Mouse (Mus musculus) layer of hippocampus, adult 9-11 months (tissue): ENCODE results near the gene Rpl36a.
"Not testable (repeated sequence)": the region's sequence is repeated elsewhere in the genome, so short reads cannot be mapped to it uniquely, and the experiment has no call there.

Experiments
- DNase-seq: peaks from one replicate; pipeline ENCODE4 v3.0.0; 2022

The Rpl36a gene

DNA sequence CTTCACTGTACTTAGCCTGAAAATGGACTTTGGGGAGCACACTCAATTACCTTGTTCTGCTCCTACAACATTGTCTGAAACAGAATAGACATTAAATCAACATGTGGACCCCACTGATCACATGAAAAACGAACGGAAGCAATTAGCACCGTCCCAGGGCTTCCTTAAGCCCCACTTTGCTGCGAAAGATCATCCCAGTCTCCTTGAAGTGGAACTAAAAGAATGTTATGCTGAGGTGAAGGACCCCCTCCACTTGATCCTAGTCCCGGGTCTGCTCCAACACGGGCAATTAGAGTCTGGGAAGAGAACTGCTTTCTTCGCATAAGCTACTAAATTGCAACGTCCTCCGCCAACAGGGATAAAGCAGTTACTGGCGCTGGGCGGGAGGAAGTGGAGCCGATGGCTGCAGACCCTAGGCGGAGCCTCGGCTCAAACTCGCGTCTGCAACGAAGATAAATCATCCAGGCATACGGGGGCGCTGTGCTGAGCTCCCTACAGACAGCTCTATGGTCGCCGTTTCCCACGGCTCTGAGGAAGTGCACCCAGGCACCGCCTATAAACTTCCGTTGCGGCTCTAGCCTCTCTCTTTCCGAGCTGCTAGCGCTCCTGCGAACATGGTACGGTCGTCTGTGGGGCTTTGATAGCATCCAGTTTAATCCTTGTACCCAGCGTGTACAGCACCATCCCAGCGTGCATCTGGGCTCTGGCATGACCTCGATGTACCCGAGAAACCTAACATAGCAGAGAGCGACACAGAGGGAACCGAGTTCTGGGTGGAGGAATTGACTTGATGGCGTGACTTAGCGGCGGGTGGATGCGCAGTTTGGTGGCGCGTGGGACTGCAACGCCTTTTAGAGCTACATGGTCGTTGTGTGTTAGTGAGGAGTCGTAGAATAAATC is at the start of gene Rpl36a:
Rpl36a (plus strand) TSS at position 552 of the 900 bp plus-strand sequence.
- peak; percentile 92 for DNase-seq

DNA sequence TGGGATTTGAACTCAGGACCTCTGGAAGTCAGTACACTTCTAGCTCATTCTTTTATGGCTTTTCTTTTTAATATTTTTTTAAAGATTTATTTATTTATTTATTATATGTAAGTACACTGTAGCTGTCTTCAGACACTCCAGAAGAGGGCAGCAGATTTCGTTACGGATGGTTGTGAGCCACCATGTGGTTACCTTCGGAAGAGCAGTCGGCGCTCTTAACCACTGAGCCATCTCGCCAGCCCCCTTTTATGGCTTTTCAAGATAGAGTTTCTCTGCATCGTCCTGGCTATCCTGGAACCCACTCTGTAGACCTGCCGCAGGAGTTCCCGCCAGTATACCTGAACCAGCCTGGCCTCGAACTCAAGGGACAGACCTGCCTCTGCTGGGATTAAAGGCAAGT is 45.7 kb upstream of the Rpl36a start:
- DNase-seq, result not testable (repeated sequence)

DNA sequence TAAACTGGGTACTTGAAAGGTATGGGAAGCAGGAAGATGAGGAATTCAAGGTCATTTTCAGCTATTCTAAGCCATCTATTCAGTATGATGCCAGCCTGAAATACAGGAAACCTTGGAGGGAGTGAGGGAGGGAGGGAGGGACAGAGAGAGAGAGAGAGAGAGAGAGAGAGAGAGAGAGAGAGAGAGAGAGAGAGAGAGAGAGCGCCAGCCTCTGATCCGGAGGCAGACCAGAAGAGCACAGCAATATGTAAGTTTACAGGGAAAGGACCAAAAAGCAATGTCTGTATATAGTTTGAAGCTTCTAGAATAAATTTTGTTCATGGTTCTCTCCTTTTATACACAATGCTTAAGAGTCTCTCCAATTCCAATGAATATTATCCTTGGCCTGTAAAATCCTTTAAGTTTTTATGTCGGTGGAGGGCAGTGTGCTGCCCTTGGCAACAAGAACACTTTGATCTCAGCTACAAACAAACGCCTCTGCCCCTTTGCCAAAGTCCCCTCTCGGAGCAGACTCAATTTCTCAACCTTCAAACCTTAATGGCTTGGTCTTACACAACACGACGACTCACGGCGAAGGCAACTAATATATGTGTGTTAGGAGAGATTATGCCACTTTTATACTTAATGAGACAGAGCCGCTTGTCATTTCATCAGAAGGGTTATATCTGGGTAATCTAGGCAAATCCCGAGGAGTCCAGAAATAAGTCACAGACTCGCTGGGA is 44.9 kb upstream of the Rpl36a start:
- DNase-seq, result no peak

DNA sequence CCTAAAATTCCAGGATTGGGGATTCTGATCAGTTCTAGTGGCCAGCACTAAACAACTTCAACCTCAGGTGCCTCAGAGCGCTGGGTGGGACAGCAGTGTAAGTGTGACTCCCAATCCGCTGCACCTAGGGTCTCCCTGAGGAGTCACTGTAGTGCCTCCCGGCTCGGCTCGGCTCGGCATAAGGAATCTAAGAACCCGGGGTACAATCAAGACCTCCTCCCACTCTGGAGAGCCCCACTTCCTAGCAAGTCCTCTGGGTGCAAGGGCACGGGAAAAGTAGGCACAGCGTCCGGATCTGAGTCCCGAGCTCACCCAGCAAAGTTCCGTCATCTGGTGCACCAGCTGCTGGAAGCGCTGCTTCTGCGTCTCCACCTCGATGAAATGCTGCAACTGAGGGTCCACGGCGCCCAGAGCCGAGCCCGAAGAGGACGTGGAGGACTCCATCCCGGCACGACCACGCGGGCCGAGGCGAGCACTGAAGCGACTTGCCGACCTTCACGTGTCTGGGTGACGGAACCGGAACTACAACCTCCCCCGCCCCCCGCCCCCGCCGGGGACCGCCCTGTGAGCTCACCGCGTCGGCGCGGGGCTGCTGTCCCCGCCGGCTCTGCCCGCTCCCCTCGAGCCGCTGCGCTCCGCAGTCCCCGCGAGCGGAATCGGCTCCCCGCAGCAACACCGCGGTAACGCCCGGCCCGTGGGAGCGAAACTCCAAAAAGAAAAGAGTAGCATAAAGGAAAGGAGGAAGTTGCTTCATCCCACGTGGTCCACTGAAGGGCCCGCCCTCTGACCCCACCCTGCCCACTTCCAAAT is 44.1 kb upstream of the Rpl36a start, which contains the start of gene Timm8a1:
Timm8a1 (minus strand) TSS at position 721 of the 810 bp plus-strand sequence.
- DNase-seq, result peak; percentile 29

GRCm38 (mm10) chrX:134541955-134542308 is 43.5 kb upstream of the Rpl36a start:
- DNase-seq, result no peak

- DNase-seq, result no peak
Measured at GRCm38 (mm10) chrX:134547330-134547729, 38.1 kb upstream of the Rpl36a start.

DNA sequence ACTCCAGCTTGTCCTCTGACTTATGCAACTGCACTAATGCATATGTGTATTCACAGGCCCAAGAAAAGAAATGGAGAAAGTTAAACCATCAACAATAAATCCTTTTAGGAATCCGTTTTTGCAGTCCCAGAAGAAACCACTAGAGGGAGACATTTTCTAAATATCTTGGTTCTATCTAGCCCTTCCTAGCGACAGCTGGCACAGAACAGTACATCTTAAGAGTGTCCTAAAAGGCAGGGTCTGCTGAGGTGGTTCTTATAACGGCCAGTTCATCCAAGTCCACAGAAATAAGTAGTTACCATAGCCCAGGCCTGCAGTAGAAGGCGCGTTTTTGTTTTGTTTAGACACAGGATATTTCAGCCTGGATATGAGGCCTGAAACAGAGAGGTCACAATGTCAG is 34.6 kb upstream of the Rpl36a start:
- peak; percentile 17 for DNase-seq

GRCm38 (mm10) chrX:134553326-134553725 is 32.1 kb upstream of the Rpl36a start:
- DNase-seq, result no peak

- no peak for DNase-seq
Measured at GRCm38 (mm10) chrX:134554425-134554824, 31.0 kb upstream of the Rpl36a start.

- DNase-seq, result no peak
Measured at GRCm38 (mm10) chrX:134564326-134564725, 21.1 kb upstream of the Rpl36a start.

- no peak for DNase-seq
Measured at GRCm38 (mm10) chrX:134566536-134567222, 18.8 kb upstream of the Rpl36a start.

GRCm38 (mm10) chrX:134577896-134578295 is 7.6 kb upstream of the Rpl36a start:
- no peak for DNase-seq

GRCm38 (mm10) chrX:134580528-134581305 is 4.7 kb upstream of the Rpl36a start:
- no peak for DNase-seq

DNA sequence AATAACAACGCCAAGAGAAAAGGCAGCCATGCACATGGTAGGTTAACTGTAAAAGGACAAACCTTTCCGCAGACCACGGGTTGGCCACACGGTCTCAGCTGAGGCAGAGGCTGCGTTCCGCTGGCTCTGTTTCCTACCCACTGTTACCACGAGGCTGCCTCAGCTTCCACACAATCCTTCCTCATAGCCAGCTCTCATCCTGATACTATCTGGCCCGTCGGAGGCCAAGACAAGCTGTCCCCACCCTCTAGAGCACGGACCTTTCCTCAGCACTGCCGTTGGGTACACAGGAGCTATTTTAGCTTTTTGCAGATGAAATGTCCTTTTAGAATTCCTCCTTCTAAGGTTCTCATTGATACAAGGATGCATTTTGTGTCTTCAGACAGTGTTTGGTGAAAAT is 3.2 kb upstream of the Rpl36a start:
- no peak for DNase-seq

DNA sequence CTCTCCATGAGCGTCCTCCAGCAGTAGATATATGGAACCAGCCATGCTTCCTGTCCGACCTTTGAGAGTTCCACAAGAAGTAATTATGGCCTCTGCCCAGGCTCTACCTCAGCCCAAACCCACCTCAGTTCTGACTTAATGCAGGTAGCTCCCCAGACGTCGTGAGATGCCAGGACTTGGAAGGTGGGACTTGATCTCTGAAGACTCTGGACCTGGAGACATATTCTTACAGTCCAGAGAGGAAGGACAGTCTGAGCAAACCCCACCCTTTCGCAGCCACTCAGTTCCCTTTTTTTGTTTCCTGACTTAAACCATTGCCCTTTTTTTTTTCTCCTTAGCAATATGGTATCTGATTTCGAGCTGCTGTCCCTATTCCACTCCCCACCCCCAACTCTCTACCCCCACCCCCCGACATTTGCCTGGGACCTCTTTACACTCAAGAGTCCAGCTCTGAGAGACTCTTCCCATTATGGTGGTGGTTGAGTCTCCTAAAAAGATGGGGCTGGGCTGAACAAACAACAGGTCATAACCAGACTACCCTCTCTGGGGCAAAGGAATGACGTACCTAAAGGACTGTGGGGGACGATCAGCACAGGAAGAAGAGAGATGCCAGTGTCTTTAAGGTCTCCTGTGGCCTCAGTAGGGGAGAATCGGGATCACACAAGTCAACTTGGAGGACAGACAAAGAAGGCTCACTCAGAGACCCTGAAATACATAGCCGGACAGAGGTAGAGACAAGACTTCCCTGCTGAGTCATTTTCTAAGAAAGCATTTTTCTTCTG is 2.4 kb upstream of the Rpl36a start, which contains the start of gene Btk:
Btk (minus strand) TSS at position 683 of the 782 bp plus-strand sequence.
- no peak for DNase-seq

DNA sequence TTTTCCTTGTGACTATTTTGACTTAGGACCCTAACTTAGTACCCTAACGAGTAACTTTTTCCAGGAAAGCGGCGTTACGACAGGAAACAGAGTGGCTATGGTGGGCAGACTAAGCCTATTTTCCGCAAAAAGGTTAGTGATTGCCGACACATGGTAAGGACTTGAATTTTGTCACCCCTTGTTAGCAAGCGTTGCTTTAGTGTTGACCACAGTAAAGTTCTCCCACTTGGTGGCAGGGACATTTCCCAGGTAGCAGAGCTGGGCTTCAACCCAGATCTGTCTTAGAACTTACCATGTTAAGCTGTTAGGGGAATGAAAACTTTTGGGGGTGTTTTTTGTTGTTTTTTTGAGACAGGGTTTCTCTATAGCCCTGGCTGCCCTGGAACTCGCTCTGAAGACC is 993 bp downstream of the Rpl36a start:
- DNase-seq, result no peak

DNA sequence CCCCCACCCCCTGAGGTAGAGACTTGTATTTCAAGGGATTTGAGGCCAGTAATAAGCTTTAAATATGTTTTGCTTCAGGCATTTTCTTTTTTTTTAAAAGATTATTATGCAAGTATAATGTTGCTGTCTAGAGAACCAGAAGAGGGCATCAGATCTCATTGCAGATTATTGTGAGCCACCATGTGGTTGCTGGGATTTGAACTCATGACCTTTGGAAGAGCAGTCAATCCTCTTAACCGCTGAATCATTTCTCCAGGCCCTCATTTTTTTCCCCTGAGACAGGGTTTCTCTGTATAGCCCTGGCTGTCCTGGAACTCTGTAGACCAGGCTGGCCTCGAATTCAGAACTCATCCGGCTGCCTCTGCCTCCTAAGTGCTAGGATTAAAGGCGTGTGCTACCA is 2.8 kb downstream of the Rpl36a start:
- no peak for DNase-seq

- no peak for DNase-seq
Measured at GRCm38 (mm10) chrX:134588997-134589396, 3.5 kb downstream of the Rpl36a start.

DNA sequence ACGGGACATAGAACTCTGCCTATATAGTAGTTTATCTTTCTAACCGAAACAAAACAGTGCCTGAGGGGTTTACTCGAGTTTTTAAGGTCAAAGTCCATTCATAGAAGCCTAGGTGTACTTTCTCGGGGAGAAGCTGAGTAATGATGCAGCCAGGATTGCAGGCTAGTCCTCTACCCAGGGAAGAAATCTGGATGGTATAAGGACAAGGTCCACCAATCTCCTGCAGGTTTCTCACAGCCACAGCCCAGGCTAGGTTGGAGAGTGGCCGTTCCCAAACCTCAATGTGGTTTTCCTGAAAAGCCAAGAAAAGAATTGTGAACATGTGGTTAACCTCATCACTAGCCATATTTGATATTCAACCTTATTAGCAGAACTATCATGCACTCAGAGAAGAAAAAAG is 4.4 kb downstream of the Rpl36a start:
- no peak for DNase-seq

- DNase-seq, result no peak
Measured at GRCm38 (mm10) chrX:134599922-134600565, 14.6 kb downstream of the Rpl36a start.
